Mouse (Mus musculus): ENCODE measurements around the gene Mlph.

DNA sequence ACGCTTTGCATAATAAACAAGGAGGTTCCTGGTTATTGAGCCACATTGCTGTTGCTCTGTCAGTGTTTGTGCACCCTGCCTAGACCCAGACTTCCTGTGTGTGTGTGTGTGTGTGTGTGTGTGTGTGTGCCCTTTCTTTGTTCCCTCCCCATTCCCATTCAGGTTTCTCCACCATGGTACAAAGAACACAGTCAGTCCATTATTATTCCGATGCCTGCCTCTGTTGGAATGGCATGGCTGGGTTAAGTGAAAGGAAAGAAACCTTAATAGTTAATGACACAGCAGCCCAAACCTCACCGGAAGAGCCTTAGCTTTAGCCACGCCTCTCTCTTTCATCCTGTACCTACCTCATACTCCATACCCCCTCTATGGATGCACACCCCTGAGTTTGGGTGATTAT, 13.6 kb upstream of the Mlph start:
- TF ChIP-seq EP300 (IDR thresholded peaks at IDR 0.05; ENCODE audit: low read depth) (no peak), CTCF (IDR thresholded peaks at IDR 0.05; ENCODE audit: low read depth) (no peak)
